Mouse (Mus musculus) hindbrain, embryonic 14.5 days (tissue): ENCODE measurements around the gene Olfr818. TPM values are rescaled to one million over a fixed set of nuclear protein-coding genes. Genes with fewer than 3 reads are reported as not detected.

Experiments
- polyA plus RNA-seq: library from polyadenylated mRNA; unstranded; fragments of >200 nt; fragmentation: Nextera tagmentation; extraction: Ambion mirVana; gene quantifications from 2 replicates; pipeline ENCODE4 v1.2.1, GENCODE M21; 2014

The Olfr818 gene
- polyA plus RNA-seq, 1 experiment from 2014 or later, result not detected

Other genes with a start within 250 kb of the Olfr818 start
- not detected in 2 replicates for gene Olfr804, start 245.9 kb downstream of the Olfr818 start, polyA plus RNA-seq
- gene Olfr805, start 219.7 kb downstream of the Olfr818 start, polyA plus RNA-seq, result not detected in 2 replicates
- gene Olfr806, start 207.2 kb downstream of the Olfr818 start, polyA plus RNA-seq, result not detected in 2 replicates
- gene Olfr807, start 191.3 kb downstream of the Olfr818 start, polyA plus RNA-seq, result not detected in 2 replicates
- not detected in 2 replicates for gene Olfr808, start 183.6 kb downstream of the Olfr818 start, polyA plus RNA-seq
- gene Olfr809, start 174.5 kb downstream of the Olfr818 start, polyA plus RNA-seq, result not detected in 2 replicates
- gene Olfr810, start 154.2 kb downstream of the Olfr818 start, polyA plus RNA-seq, result not detected in 2 replicates
- gene Olfr811, start 144.7 kb downstream of the Olfr818 start, polyA plus RNA-seq, result not detected in 2 replicates
- not detected in 2 replicates for gene Olfr812, start 103.0 kb downstream of the Olfr818 start, polyA plus RNA-seq
- not detected in 2 replicates for gene Olfr813, start 93.7 kb downstream of the Olfr818 start, polyA plus RNA-seq
- gene Olfr814, start 69.2 kb downstream of the Olfr818 start, polyA plus RNA-seq, result not detected in 2 replicates
- not detected in 2 replicates for gene Olfr815, start 43.2 kb downstream of the Olfr818 start, polyA plus RNA-seq
- not detected in 2 replicates for gene Olfr816, start 33.5 kb downstream of the Olfr818 start, polyA plus RNA-seq
- not detected in 2 replicates for gene Olfr819, start 18.2 kb upstream of the Olfr818 start, polyA plus RNA-seq
- not detected in 2 replicates for gene Olfr247, start 27.0 kb upstream of the Olfr818 start, polyA plus RNA-seq
- gene Gm10310, start 36.0 kb upstream of the Olfr818 start, polyA plus RNA-seq, result not detected in 2 replicates
- not detected in 2 replicates for gene Olfr820, start 63.5 kb upstream of the Olfr818 start, polyA plus RNA-seq
- not detected in 2 replicates for gene Olfr821, start 81.2 kb upstream of the Olfr818 start, polyA plus RNA-seq
- not detected in 2 replicates for gene Olfr822, start 122.1 kb upstream of the Olfr818 start, polyA plus RNA-seq
- not detected in 2 replicates for gene Olfr823, start 166.3 kb upstream of the Olfr818 start, polyA plus RNA-seq
- not detected in 2 replicates for gene Olfr824, start 180.9 kb upstream of the Olfr818 start, polyA plus RNA-seq
- gene Olfr825, start 217.7 kb upstream of the Olfr818 start, polyA plus RNA-seq, result not detected in 2 replicates
- not detected in 2 replicates for gene Olfr826, start 235.1 kb upstream of the Olfr818 start, polyA plus RNA-seq